Mouse (Mus musculus): ENCODE results near the gene Tnpo2.
"Not testable (repeated sequence)": the region's sequence is repeated elsewhere in the genome, so short reads cannot be mapped to it uniquely, and the experiment has no call there.

Gene Tnpo2

DNA sequence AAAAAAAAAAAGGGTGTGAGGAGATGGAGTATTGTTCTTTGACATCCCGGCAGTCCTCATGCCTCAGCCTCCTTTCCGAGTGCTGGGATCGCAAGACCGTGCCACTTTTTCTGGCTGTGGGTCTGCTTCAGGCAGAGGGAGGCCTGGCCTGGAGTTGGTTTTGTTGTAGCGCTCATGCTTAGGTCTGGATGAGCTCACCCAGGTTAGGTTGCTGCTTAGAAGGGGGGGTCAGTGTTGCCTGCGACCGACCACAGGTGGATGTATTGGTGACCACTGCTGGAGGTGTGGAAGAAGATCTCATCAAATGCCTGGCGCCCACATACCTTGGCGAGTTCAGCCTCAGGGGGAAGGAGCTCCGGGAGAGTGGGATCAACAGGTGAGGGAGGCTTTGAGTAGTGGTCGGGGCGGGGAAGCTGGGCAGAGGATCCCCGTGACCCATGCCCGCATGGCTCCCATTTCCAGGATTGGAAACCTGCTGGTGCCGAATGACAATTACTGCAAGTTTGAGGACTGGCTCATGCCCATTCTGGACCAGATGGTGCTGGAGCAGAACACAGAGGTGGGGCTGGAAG is 36.4 kb downstream of the Tnpo2 start:
- in situ Hi-C loops (cut with MseI, MboI), result no loop called here

DNA sequence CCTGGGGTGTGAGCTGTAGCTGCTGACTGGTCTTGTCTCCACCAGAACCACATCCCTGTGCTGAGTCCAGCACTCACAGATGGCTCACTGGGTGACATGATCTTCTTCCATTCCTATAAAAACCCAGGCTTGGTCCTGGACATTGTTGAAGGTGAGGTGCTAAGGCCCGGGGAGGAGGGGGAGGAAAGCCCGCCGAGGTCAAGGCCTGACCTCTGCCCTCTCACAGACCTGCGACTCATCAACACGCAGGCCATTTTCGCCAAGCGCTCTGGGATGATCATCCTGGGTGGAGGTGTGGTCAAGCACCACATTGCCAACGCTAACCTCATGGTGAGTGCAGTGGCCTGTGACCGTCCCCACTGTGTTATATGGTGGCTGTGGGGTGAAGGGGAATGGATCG is 37.5 kb downstream of the Tnpo2 start:
- in situ Hi-C loops (cut with MseI, MboI), result no loop called here

DNA sequence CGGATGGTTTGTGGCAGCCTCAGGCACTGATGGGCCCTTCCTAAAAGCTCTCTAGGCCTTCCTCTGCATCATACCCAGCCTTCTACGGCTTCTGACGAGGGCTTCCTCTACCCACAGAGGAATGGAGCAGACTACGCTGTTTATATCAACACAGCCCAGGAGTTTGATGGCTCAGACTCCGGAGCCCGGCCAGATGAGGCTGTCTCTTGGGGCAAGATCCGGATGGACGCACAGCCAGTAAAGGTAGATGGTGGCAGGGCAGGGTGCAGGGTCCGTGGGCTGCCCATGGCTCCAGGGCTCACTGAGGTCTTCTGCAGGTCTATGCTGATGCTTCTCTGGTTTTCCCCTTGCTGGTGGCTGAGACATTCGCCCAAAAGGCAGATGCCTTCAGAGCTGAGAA is 37.9 kb downstream of the Tnpo2 start:
- in situ Hi-C loops (cut with MseI, MboI), result no loop called here

DNA sequence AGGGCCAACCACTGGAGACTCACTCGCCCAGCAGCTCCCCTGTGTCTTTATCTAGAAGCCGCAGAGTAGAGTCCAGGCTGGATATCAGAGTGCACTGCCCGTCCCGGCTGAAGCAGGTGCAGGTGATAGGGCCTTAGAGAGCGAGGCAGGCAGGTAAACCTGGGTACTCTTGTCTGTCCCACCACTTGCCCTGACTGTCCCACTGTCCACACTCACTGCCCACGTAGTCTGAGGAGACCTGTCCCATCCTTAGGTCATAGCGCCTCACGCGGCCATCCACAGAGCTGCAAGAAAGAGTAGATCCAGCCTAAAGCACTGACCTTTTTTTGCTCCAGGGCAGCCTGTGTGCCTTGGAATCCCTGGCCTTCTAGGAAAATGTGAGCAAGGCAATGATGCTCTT is 39.3 kb downstream of the Tnpo2 start:
- in situ Hi-C loops (cut with MseI, MboI), result no loop called here

DNA sequence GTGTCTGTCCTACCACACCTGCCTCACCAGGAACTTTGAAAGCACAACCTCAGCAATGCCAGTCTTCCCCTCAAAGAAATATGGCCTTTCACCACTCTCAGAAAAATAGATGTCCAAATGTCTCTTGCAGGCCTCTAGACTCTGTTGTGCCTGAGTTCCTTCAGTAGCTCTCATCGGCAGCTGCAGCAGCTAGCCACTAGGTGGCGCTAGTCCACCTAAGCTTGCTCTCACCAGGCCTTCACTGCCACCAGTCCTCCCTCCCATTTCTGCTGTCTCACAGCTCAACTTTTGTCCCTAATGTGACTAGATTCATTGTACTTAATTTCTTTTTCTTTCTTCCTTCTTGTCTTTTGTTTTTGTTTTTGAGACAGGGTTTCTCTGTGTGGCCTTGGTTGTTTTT is 40.3 kb downstream of the Tnpo2 start:
- in situ Hi-C loops (cut with MseI, MboI), result no loop called here

DNA sequence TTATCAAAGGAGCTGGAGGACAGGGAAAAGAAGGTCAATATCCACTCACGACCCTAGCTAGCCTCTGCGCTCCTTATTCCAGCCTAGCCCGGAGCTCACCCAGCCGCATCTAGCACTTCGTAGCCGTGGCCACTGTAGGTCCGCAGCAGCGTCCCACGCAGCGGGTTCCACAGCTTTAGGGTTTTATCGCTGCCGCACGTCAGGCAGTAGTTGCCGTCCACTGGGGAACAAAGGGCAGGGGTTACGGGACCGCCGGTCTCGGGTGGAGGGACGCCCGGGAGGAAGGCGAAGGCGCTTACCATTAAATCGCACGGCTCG is 43.5 kb downstream of the Tnpo2 start:
- in situ Hi-C loops (cut with MseI, MboI), result no loop called here

DNA sequence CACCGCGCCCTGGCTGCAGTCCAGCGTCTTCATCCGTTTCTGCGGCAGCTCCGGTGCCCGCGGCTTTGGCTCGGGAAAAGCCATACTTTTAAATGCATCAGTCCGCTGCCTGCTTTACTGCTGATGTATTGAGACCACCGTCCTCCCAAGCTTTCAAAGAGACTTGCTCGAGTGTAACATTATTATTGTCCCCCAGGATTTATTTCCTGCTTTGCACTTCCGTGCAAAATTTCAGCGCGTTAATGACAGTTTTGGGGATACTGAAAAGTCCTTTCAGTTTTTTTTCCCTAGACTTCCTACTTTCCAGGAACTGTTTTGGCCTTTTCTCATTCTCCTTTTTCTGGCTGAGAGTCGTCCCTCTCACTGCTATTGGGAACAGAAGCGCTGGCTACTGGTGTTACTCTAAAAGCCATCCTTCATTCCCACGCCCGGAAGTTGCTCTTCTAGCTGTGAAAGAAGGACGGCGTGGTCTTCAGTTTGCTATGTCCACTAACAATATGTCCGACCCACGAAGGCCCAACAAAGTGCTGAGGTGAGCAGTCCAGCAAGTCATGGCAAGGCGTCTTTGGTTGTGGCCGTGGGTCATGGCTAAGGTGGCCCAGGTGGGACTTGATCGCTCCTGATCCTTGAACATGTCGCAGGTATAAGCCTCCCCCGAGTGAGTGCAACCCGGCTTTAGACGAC is 44.0 kb downstream of the Tnpo2 start, which contains the start of gene Wdr83os:
Gene Wdr83os, plus strand, starts transcription at position 209 of the 684 bp plus-strand sequence.
- in situ Hi-C loops (cut with MseI, MboI), result no loop called here

DNA sequence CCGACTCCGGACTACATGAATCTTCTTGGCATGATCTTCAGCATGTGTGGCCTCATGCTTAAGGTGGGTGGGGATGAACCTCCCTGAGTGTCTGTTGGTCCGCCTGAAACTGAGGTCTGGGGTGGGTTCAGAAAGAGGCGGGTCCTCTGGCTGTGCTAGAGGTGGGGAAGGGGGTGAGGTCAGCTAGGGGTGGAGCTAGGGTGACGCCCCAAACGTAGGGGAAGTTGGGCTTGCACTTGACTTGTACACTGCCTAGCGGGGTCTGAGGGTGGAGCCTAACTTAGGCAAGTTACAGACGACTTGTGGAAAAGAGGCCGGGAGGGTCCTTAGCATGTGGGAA is 44.5 kb downstream of the Tnpo2 start, which contains the start of gene Wdr83:
Gene Wdr83, minus strand, starts transcription at position 91 of the 340 bp plus-strand sequence.
- in situ Hi-C loops (cut with MseI, MboI), result no loop called here

DNA sequence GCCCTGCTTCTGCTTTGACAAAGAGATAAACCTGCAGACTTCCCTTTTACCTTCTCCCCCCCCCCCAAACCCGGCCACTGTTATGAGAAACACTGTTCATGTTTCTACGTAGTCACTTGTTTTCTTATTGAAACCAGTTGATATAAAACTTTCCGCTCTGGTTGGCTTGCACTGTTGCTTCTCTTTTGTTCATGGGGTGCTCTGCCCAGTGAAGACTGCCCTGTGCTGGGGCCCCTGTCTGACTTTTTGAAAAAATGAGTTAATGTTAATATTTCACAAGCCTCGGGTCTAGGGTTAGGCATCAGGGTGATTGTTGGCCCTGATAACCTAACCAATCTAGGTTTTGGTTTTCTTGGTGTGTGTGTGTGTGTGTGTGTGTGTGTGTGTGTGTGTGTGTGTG is 45.5 kb downstream of the Tnpo2 start:
- in situ Hi-C loops (cut with MseI, MboI), result not testable (repeated sequence)

DNA sequence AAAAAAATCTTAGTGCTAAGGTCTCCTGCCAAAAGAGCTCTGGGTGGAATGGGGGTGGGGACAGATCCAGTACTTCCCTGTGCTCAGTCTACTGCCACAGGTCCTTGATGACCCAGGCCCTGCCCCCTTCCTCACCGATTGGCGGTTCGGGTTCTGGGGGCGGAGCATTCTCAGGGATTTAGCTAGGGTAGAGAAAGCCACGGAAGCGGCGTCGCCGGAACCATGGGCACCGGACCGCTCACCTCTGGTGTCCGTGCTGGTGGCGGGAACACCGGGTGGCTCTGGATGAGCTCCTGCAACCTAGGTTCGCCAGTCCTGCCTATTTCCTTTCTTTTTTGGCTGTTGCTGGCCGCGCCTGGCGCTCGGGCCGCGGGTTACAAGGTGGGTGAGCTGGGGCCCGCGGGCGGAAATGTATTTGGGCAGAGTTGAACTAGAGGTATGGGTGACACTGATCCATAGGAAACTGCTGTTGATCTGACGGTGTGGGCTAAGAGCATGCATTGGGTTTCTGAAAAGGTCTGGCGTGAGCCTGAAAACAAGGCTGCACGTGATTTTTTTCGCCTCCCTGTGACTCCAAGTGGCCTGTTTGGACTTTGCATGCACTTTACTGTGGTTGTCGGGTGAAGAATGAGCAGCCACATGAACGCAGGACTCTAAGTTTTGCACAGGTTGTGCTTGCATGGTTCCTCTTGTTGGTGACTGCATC is 46.5 kb downstream of the Tnpo2 start, which contains the start of gene Man2b1:
Gene Man2b1, plus strand, starts transcription at position 163 of the 706 bp plus-strand sequence.
- in situ Hi-C loops (cut with MseI, MboI), result no loop called here

DNA sequence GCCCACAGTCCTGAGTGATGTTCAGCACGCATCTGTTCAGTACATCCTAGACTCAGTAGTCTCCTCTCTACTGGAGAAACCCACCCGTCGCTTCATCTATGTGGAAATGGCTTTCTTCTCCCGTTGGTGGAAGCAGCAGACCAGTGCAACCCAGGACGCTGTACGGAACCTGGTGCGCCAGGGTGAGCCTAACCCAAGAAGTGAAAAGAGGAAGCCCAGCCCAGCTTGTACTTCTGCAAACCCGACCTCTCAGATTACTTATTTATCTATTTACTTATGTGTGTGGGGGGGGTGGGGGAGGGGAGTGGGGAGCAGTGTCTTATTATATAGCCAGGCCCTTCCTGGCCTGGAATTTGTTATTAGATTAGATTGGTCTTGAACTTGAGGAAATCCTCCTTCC is 47.9 kb downstream of the Tnpo2 start:
- in situ Hi-C loops (cut with MseI, MboI), result no loop called here

DNA sequence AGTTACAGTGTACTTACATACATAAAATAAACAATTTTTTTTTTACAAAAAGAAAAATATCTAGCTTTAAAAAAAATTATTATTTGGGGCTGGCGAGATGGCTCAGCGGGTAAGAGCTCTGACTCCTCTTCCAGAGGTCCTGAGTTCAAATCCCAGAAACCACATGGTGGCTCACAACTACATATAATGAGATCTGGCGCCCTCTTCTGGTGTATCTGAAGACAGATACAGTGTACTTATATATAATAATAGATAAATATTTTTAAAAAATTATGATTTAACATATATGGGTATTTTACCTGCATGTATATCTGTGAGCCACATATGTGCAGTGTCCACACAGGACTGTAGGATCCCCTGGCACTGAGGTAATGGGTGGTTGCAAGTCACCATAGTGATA is 49.5 kb downstream of the Tnpo2 start:
- in situ Hi-C loops (cut with MseI, MboI), result no loop called here

DNA sequence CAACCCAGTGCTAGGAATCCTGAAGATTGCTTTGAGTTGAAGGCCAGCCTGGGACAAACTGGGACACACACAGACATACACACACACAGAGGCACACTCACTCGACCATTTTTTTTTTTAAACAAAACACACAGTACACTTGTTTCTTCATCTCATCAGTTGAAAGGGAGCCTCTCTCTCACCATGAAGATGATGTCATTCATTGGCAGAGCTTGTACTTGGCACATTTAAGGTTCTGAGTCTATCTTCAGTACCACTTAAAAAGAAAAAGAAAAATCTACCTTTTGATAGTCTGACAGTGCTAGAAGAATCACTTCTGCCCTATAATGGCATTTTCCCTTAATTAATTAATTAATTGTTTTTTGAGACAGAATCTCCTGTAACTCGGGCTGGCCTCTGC is 52.1 kb downstream of the Tnpo2 start:
- in situ Hi-C loops (cut with MseI, MboI), result no loop called here

DNA sequence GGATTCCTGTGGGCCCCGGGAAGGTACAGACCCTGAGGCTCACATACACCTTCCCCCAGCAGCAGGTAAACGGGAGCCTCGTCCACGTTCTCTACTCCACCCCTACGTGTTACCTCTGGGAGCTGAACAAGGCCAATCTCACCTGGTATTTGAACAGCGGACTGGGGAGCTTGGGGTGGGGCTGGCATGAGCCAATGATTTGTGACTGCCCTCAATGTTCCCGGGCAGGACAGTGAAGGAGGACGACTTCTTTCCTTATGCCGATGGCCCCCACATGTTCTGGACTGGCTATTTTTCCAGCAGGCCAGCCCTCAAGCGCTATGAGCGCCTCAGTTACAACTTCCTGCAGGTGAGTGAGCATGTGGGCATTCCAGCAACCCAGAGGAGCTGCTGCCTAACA is 54.1 kb downstream of the Tnpo2 start:
- in situ Hi-C loops (cut with MseI, MboI), result no loop called here

DNA sequence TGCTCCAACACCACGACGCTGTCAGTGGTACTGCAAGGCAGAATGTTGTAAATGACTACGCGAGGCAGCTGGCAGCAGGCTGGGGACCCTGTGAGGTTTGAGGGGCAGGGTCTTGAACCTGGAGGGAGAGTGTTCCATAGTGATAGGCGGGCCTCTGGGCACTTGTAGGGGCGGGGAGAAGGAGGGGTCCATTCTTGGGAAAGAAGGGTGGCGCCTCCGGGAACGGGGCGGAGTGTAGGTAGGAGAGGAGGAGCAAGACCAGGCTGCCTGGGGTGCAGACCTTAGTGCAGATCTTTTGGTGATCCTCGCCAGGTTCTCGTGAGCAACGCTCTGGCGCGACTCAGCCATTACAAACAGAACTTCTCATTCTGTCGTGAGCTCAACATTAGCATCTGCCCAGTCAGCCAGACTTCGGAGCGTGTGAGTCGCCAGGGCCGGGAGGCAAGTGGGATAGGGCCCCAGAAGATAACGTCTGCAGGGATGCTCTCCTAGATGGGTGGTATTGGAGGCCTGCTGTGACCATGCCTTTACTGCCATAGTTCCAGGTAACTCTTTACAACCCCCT is 54.9 kb downstream of the Tnpo2 start:
- in situ Hi-C loops (cut with MseI, MboI), result no loop called here

DNA sequence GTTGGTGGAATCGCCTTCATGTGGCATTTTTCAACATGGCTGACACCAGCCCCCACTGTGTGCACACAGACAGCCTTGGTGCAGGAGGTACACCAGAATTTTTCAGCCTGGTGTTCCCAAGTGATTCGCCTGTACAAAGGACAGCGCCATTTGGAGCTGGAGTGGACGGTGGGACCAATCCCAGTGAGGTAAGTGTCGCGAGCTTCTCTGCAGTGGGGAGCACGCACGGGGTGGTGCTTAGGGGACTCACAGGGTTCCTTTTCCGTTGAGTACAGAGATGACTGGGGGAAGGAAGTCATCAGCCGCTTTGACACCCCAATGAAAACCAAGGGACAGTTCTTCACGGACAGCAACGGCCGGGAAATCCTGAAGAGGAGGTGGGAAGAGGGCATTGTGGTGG is 58.3 kb downstream of the Tnpo2 start:
- in situ Hi-C loops (cut with MseI, MboI), result no loop called here

DNA sequence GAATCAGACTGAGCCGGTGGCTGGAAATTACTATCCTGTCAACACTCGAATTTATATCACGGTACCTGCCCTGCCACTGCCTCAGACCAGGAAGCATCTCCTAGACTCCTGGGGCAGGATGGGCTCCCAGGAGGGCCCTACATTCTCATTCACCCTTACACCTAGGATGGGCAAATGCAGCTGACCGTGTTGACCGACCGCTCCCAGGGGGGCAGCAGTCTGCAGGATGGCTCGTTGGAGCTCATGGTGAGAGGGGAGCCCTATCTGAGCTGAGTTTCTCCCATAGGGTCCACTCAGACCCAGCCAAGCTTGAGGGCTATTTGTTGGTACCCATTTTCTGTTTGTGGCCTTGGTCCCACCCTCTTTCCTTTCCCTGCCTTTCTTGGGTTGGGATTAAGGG is 58.9 kb downstream of the Tnpo2 start:
- in situ Hi-C loops (cut with MseI, MboI), result no loop called here

DNA sequence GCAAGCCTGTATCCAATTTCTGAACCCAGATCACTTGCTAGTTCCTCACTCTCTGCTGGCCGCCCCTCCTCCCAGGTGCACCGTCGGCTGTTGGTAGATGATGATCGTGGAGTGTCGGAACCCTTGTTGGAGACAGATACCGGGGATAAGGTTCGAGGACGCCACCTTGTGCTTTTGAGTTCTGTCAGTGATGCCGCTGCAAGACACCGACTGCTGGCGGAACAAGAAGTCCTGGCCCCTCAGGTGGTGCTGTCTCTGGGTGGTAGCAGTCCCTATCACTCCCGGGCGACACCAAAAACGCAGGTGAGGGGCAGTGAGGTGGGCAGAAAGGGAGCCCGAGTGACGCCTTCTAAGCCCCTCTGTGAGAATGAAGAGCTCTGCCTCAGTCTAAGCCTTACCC is 59.5 kb downstream of the Tnpo2 start:
- in situ Hi-C loops (cut with MseI, MboI), result no loop called here

DNA sequence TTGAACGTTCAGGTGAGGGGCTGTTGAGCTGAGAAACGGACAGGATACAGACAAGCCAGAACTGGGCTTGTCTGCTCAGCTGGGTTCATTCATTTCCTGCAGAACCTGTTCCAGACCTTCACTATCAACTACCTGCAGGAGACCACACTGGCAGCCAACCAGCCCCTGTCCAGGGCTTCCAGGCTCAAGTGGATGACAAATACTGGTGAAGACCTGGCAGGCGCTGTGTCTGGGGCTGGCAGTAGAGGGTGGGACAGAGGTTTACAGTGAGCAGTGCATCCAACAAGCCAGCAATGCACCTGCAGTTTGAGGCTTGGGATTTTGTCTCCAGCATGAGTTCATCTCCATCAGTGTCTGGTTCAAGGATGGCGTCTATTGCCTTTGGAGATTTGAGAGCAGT is 60.1 kb downstream of the Tnpo2 start:
- in situ Hi-C loops (cut with MseI, MboI), result no loop called here

DNA sequence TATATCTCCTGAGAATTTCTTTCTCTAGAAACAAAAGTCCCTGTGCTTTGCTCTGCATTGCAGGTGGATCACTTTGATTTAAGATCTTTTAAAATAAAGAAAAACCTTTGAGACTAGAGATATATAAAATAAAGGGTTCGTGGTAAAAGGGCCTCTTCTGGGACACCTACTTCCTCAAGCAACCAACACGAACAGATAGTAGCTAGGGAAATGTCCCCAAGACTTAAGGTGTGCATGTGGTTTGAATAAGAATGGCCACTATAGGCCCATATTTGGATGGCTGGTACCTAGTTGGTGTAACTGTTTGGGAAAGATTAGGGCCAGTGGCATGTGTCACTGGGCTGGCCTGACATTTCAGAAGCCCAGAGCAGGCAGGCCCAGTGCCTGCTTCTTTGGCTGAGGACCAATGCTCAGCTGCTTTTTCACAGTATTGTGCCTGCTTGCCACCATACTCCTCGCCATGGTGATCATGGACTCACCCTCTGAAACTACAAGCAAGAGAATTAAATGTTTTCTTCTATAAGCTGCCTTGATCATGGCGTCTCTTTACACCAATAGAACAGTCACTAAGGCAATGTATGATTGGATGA is 63.5 kb downstream of the Tnpo2 start:
- in situ Hi-C loops (cut with MseI, MboI), result no loop called here
